Mouse (Mus musculus) neutrophil, adult 5-6 weeks (primary cell): Measurements from ENCODE around the gene Rgl2. TPM values are rescaled to one million over a fixed set of nuclear protein-coding genes. Genes with fewer than 3 reads are reported as not detected.

Experiments
- ATAC-seq: fragments of 151-379, 151-347 bp; 2 replicates; pipeline ENCODE4 v1.8.0; 2017; ENCODE audit warnings: mild to moderate bottlenecking, moderate TSS enrichment; ENCODE audit not compliant: insufficient number of reproducible peaks, poor library complexity, low FRiP score, severe bottlenecking; ENCODE audit errors: extremely low read depth
- total RNA-seq: library from RNA; stranded (forward); fragments of 200-1000 nt; gene quantifications from 2 replicates; pipeline ENCODE4 v1.2.3, GENCODE M21; 2017

Rgl2 gene
- total RNA-seq, 1 experiment from 2014 or later, result 146 TPM

- ATAC-seq, result no peak
These were observed 27.0 kb downstream of the Rgl2 start for GRCm38 (mm10) chr17:33956336-33956735.

GRCm38 (mm10) chr17:33957493-33957892 is 28.1 kb downstream of the Rgl2 start:
- ATAC-seq, result no peak

DNA sequence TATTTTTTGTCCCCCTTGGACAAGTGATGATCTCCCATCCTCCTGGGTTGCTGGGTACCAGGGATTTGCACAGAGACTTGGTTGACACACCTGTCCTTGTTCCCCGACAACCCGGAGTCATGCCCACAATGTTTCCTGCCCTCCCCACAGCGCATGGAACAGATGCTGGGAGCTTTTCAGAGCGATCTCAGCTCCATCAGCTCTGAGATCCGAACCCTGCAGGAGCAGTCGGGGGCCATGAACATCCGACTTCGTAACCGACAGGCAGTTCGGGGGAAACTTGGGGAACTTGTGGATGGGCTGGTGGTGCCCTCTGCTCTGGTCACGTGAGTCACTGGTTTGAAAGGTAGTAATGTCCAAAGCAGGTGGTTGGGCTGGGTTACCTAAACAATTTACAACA is 29.1 kb downstream of the Rgl2 start:
- ATAC-seq, result no peak

DNA sequence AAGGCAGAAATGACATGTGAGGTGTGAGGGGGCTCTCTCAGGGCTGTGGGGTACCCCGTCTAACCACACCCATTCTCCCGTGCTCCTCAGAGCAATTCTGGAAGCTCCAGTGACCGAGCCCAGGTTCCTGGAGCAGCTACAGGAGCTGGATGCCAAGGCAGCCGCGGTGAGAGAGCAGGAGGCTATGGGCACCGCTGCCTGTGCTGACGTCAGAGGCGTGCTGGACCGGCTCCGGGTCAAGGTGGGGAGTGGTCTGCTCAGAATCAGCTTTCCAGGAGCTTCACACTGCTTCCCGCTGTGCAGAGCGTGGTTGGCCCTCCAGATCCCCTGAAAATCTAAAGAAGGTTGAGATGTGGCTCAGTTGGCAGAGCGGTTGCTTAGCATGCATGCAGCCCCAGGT is 29.8 kb downstream of the Rgl2 start:
- ATAC-seq, result no peak

DNA sequence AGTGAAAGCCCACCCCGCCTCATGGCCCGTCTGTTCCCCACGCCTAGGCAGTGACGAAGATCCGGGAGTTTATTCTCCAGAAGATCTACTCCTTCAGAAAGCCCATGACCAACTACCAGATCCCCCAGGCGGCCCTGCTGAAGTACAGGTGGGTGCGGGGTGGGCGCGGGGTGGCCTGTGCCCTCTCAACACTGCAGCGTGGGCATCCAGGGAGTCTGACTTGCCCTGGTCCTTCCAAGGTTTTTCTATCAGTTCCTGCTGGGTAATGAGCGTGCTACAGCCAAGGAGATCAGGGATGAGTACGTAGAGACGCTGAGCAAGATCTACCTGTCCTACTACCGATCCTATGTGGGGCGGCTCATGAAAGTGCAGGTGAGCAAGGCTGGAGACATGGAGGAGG is 30.6 kb downstream of the Rgl2 start:
- no peak for ATAC-seq

GRCm38 (mm10) chr17:33962876-33963275 is 33.5 kb downstream of the Rgl2 start:
- ATAC-seq, result no peak

GRCm38 (mm10) chr17:33965082-33965845 is 35.9 kb downstream of the Rgl2 start:
- ATAC-seq, result no peak

- no peak for ATAC-seq
These were observed 36.7 kb downstream of the Rgl2 start for GRCm38 (mm10) chr17:33965846-33966550.

DNA sequence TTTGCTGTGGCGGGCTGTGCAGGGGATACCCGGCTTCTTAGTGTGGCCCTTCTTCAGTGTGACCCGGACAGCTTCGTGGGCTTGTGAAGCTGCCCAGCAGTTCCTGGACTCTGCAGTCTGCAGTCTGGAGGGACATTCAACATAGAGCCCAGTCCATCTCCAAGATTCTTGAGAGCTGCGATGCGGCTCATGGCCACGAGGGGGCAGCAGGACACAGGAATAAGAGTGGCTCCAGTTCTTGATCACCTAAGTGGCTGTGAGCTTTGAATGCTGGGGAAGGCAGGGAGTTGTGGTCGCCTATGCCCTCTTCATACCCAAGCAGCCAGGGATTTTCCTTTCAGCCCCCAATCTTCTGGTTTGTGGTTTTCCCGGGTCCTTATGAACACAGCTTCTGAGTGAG is 39.1 kb downstream of the Rgl2 start:
- ATAC-seq, result peak; percentile 88

- ATAC-seq, result peak; percentile 26; the same call in 1 of the 2 replicates
These were observed 39.6 kb downstream of the Rgl2 start for GRCm38 (mm10) chr17:33968927-33969326.

GRCm38 (mm10) chr17:33969394-33969793 is 40.1 kb downstream of the Rgl2 start:
- ATAC-seq, result no peak

GRCm38 (mm10) chr17:33972691-33973090 is 43.3 kb downstream of the Rgl2 start:
- no peak for ATAC-seq

DNA sequence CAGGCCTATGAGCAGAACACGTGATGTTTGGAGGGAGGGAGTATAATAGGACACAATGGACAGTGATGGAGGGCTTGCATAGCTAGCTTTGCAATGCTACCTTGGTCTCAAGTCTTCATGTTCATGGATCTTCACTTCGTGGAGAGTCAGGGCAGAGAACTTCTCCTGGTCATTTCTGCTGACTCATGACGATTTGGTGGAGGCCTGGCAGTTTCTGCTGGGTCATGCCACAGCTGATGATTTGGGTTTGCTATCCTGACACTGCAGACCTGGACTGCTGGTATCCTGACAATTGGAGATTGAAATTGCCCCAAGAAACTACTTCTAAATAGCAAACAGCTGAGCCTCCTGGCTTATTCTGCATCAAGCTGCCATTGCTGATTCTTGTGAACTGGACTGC is 44.2 kb downstream of the Rgl2 start:
- no peak for ATAC-seq

DNA sequence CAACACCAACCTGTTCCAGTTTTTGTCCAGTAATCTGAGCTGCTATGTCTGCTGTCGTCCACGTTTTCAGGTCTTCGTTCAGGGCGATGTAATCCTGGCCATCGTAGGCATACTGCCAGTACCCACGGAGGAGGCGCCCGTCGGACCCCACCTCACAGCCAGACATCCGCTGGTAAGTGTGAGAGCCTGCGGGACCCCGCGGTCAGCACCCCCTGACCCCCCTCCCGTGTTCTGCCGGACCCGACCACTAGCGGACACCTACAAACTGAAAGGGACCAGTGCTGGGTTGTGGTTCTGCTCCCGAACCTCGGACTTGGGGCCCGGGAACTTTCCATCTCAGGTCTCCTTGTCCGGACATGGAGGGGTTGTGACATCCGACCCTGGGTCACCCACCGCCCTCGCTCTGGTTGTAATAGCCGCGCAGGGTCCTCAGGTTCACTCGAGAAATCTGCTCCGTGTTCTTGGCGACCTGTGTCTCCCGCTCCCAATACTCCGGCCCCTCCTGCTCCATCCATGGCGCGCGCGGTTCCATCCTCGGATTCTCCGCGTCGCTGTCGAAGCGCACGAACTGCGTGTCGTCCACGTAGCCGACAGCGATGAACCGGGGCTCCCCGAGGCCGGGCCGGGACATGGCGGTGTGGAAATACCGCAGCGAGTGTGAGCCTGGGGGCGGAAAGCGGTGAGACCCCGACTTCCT is 48.7 kb downstream of the Rgl2 start:
- no peak for ATAC-seq

DNA sequence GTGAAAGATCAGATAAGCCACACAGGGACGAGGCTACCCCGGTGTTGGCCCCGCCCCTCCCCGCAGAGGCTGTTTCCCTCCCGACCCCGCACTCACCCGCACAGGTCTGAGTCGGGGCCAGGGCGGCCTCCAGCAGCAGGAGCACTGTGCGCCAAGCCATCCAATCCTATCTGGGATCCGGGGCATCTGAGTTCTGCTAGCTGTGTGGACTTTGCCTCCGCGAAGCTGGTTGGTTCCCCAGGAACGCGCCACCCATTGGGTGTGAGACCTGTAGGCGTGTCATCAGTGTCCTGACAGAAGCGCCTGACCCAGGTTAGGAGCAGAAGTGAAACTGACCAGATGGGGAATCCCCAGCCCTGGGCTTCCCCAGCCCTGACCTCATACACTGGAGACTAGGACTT is 49.3 kb downstream of the Rgl2 start:
- ATAC-seq, result peak; percentile 94

GRCm38 (mm10) chr17:33979512-33980050 is 50.2 kb downstream of the Rgl2 start:
- ATAC-seq, result no peak

DNA sequence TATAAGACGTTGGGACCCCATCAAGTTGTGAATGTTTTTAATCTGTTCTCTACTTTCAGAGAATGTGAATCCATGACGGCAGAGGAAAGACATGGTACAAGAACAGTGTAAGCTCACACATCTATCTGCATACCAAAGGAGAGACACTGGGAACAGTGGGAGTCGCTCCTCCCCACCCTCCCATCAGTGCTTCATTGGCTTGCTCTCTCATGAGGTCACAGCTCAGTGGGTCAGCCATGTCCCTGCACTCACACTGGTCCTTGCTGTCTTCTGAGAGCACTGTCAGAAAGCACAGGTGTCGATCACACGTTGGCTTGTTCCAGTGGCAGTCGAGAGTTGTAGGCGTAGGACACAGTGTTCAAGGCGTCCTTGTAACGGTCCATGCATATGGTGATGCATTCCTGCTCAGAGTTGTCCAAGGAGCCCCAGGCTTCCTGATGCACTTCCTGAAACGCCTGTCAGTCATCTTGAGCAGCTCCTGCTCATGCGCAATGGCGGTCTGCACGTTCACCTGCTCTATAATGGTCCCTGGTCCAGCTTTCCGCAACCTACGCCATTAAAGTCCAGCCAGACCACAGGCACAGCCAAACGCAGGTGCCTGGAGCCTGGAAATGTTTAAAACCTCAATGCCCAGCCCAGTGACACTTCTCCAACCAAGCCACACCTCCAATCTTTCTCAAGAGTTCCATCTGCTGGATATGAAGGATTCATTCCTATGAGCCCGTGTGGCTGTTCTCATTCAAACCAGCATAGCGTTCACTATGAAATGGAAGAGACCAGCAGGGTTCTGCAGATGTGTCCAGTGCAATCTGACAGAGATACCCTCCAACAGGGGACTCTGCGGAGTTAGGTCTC is 51.1 kb downstream of the Rgl2 start:
- no peak for ATAC-seq

DNA sequence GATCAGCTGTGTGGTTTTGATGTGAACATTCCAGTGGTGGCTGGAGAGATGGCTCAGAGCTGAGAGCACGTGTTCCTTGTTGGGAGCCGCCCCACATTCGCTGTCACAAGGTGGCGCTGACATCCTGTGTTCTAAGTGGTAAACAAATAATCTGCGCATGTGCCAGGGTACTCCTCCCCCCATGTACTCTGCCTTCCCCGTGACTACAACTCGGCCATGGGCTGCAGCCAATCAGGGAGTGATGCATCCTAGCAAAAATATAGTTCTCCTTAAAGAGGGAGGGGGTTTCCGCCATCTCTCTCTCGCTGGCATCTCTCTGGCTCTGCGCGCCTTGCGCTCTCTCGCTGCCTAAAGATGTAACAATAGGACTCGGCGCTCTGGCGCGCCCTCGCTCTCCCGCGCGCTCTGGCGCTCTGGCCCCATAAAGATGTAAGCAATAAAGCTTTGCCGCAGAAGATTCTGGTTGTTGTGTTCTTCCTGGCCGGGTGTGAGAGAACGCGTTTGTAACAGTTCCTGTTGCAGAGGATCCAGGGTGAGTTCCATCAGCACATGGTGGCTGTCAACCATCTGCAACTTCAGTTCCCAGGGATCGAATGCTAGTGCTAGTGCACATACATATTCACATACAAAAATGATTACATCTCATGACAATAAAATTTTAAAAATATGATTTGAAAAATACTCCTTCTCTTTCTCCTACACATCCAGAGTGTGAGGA is 52.0 kb downstream of the Rgl2 start:
- ATAC-seq, result peak; percentile 62
